Mouse (Mus musculus) heart, embryonic 14.5 days (tissue): Measurements from ENCODE around the gene Nrde2. TPM values are rescaled to one million over a fixed set of nuclear protein-coding genes. Genes with fewer than 3 reads are reported as not detected.

Experiments
- ATAC-seq: fragments of 200-750 bp; cut with Nextera tagmentation; 2 replicates; pipeline ENCODE4 v1.8.0; 2017; ENCODE audit warnings: low read depth, moderate TSS enrichment; ENCODE audit not compliant: insufficient number of reproducible peaks, insufficient read depth, low FRiP score
- H3K27ac ChIP-seq, 2 experiments: fragments of 200-500 bp in 1 of 2; fragments of 300-500 bp in 1 of 2; sonication (generic) in 1 of 2; replicated peaks in 1 of 2; 2 replicates each; pipeline ENCODE4 v1.5.1; 2012 to 2014; ENCODE audit warnings: low read depth in 2 of 2, low read length in 2 of 2, control low read depth in 1 of 2, mild to moderate bottlenecking in 1 of 2, mixed read lengths in 1 of 2; ENCODE audit not compliant: control insufficient read depth in 1 of 2, insufficient read depth in 1 of 2
- H3K27me3 ChIP-seq: fragments of 300-500 bp; sonication (generic); 2 replicates; pipeline ENCODE4 v1.6.1; 2014; ENCODE audit warnings: mild to moderate bottlenecking, low read length, control low read depth; ENCODE audit not compliant: control insufficient read depth, insufficient read depth
- H3K36me3 ChIP-seq: fragments of 300-500 bp; sonication (generic); 2 replicates; pipeline ENCODE4 v1.6.1; 2014; ENCODE audit warnings: mild to moderate bottlenecking, control low read depth, low read length, mixed read lengths; ENCODE audit not compliant: control insufficient read depth, insufficient read depth
- H3K4me1 ChIP-seq, 2 experiments: fragments of 200-500 bp in 1 of 2; fragments of 300-500 bp in 1 of 2; sonication (generic) in 1 of 2; 2 replicates each; pipeline ENCODE4 v1.6.1; 2012 to 2014; ENCODE audit warnings: low read length in 2 of 2, control low read depth in 1 of 2, mixed read lengths in 1 of 2; ENCODE audit not compliant: control insufficient read depth in 2 of 2, insufficient read depth in 2 of 2
- H3K4me2 ChIP-seq: fragments of 300-500 bp; sonication (generic); 2 replicates; pipeline ENCODE4 v1.6.1; 2014; ENCODE audit warnings: mild to moderate bottlenecking, low read length
- H3K4me3 ChIP-seq, 2 experiments: fragments of 200-500 bp in 1 of 2; fragments of 300-500 bp in 1 of 2; sonication (generic) in 1 of 2; 2 replicates each; pipeline ENCODE4 v1.5.1; 2012 to 2014; ENCODE audit warnings: low read length in 2 of 2, mild to moderate bottlenecking in 2 of 2, control low read depth in 1 of 2, low read depth in 1 of 2, moderate library complexity in 1 of 2; ENCODE audit not compliant: control insufficient read depth in 1 of 2, insufficient read depth in 1 of 2
- H3K9ac ChIP-seq: fragments of 300-500 bp; sonication (generic); 2 replicates; pipeline ENCODE4 v1.6.1; 2014; ENCODE audit warnings: mild to moderate bottlenecking, low read length
- H3K9me3 ChIP-seq: fragments of 300-500 bp; sonication (generic); 2 replicates; pipeline ENCODE4 v1.6.1; 2016; ENCODE audit warnings: low read length, control low read depth; ENCODE audit not compliant: control insufficient read depth
- WGBS: fragments of 180-500 bp; shearing (Covaris S2); extraction: QIAGEN DNeasy Blood & Tissue Kit; methylation state at CpG from one replicate; pipeline ENCODE4 v1.1.7; 2014; 5-methylcytosine and 5-hydroxymethylcytosine counted together
- polyA plus RNA-seq: library from polyadenylated mRNA; unstranded; fragments of >200 nt; fragmentation: Nextera tagmentation; extraction: Ambion mirVana; gene quantifications from 2 replicates; pipeline ENCODE4 v1.2.1, GENCODE M21; 2014

Nrde2 gene
- polyA plus RNA-seq, 1 experiment from 2014 or later: 8.1 TPM

DNA sequence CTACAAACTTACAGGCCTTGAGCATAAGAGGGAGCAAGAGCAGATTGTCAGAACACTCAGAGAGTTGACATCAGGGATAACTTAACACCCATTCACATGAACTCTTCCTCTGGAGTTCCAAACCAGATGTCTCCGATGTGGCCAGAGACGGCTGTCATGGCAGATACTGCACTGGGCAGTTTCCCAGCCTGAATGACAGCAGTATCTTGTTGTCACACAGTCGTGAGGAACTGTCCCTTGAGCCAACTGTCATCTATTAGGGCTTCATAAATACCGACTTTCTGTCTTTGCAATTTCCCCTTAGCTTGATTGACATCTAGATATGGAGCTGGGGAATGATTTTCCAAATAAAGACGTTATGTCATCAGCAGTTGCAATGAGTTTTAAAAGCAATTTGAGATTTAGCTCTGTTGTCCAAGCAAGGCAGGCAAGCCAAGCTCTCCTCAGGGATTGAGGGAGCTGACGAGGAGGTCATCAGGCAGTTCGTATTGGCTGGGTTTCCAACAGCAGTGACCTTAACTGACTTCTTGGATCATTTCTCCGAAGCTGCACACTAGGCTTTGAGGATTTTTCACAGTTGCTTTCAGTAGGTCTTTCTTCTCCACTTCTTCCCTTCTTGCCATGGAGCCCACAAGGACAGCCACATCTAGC lies 79.7 kb downstream of the Nrde2 start:
- H3K9me3 ChIP-seq: no peaks in the 10 kb centered on the region
- WGBS: 55% methylated on average over 8 of the region's 8 CpGs
- no peak overlapping the region for H3K4me2 ChIP-seq
- peaks cover 8 to 11% of the 10 kb centered on the region in 2 experiments for H3K4me1 ChIP-seq
- no peak overlapping the region for H3K4me3 ChIP-seq
- no peaks in the 10 kb centered on the region for H3K36me3 ChIP-seq
- no peak for ATAC-seq
- no peak overlapping the region for H3K27ac ChIP-seq
- H3K27me3 ChIP-seq: no peaks in the 10 kb centered on the region
- no peak overlapping the region for H3K9ac ChIP-seq

DNA sequence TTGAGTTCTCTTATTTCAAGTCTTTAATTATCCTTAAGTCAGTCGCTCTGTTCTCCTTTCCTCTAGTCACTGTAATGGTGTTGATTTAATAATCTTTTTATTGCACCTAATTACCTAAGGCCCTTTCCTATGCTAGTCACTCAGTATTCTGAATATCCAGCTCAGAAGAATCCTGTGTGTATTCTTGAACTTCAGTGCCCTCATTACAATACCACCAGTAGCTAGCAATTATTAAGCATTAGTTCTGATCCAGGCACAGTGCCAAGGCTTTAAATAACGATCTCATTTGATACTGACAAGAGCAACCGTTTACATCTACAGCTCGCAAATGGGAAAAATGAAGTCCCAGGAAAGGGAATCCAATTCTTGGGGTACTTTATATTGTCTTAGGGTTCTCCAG lies 83.7 kb downstream of the Nrde2 start:
- Histone ChIP-seq H3K9me3 (peaks cover 2% of the 10 kb centered on the region; the same call in 1 of the 2 replicates), H3K27ac (no peak overlapping the region), H3K36me3 (no peaks in the 10 kb centered on the region), H3K4me1 (no peaks in the 10 kb centered on the region), H3K9ac (no peak overlapping the region), H3K27me3 (no peaks in the 10 kb centered on the region), H3K4me2 (no peak overlapping the region), H3K4me3 (no peak overlapping the region)
- no peak for ATAC-seq
- 72% methylated on average over 4 of the region's 4 CpGs for WGBS

Other genes with a start within 250 kb of the Nrde2 start
- 0.08 and 0.31 TPM in 2 replicates for gene Kcnk13, start 195.2 kb downstream of the Nrde2 start, polyA plus RNA-seq
- 196 and 198 TPM in 2 replicates for gene Psmc1, start 49.5 kb downstream of the Nrde2 start, polyA plus RNA-seq
- gene Calm1, start 39.8 kb upstream of the Nrde2 start, polyA plus RNA-seq: 749 and 783 TPM in 2 replicates